Mouse (Mus musculus) cerebellum, adult 11 months (tissue): ENCODE measurements around the gene Cntln.

Experiments used
- DNase-seq: peaks from one replicate; pipeline ENCODE4 v3.0.0; 2022

The Cntln gene

DNA sequence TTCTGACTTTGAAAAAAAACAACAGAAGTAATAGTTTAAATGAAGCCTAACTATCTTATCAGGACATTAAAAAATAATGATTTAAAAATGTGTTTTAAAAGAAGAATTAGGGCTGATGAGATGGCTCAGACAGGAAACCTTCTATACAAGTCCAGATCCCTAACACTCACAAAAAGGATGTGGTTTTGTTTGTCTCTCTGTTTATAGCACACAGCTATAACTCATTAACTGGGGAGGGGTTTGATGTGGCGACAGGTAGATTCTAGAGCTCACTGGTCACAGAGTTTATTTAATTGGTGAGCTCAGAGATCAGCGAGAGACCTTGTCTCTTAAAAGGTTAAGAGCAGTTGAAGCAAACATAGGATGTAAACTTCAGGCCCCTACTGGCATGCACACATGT, 175.5 kb downstream of the Cntln start:
- no peak for DNase-seq

DNA sequence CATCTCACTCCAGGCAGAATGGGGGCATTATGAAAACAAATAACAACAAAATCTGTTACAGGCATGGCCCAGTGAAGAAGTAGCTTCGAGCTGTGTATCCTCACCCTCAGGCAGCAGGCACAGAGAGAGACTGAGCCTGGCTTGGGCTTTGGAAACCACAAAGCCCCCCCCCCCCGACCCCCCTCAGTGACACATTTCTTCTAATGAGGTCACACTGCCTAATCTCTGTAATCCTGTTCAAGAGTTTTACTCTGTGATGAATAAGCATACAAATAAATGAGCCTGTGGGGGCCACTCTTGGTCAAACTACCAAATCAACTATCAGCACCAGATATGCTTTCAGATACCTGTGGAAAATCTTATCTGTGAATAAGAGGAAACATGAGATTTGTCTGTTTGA, 177.6 kb downstream of the Cntln start:
- no peak for DNase-seq

DNA sequence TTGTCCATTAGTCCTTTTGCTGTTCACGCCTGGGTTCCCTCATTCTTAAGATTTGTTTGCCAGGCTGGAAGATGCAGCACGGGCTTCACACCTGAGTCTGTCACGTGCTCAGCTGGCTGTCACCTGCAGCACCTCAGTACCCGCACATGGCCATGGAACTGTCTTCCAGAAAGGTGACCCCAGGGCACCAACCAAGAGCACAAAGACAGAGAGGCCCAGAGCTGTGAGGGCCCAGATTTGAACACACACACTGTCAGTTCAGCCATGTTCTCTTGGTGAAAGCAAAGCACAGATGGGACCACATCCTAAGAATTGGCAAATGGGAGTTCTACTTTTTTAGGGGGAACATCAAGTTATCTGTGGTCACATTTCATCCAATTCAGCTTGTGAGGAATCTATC, 211.9 kb downstream of the Cntln start:
- no peak for DNase-seq

DNA sequence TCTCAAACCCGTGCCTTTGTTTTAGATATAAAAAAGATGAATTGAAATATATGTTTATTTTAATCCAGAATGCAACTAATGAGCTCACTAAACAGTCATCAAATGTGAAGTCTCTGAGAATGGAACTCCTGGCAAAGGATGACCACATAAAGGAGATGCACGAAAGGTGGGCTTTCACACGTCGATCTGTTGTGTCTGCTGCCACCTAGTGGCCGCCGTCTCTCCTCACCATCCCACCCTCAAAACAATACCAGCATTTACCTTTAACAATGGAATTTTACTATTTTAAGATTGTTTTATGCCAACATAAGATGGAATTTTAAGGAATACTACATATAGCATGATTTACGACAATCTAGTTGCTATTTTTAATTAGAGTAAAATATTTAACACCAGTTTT, 212.6 kb downstream of the Cntln start:
- DNase-seq: peak; percentile 28

DNA sequence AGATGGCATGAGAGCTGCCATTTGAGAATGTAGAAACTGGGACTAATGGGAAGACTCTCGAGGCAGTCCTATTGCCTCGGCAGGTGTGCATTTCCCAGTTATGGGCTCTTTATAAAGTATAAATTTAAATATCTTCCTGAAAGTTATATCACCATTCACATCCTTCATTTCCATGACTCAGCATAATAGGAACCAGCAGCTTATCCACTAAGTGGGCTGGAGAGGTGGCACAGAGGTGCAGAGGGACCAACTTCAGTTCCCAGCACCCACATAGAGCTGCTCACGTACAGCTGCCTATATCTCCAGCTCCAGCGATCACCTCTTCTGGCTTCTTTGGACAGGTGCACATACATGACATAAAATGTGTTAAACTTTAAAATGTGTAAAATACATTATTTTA, 218.1 kb downstream of the Cntln start:
- no peak for DNase-seq

DNA sequence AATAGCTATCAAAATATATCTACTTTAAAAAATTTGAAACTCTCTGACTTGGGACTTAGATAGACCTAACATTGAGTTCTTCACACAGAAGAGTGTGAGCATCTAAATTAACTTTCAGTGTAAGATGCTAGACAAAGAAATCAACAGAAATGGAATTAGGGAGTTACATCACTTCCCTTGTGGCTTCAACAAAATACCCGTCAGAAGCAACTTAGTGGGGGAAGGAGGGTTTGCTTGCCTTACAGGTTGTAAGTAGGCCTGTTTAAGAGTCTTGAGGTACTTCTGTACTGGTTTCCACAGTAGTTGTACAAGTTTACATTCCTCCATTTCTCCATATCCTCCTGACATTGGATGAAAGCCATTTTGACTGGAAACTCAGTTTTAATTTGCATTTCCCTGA, 222.3 kb downstream of the Cntln start:
- DNase-seq: no peak

DNA sequence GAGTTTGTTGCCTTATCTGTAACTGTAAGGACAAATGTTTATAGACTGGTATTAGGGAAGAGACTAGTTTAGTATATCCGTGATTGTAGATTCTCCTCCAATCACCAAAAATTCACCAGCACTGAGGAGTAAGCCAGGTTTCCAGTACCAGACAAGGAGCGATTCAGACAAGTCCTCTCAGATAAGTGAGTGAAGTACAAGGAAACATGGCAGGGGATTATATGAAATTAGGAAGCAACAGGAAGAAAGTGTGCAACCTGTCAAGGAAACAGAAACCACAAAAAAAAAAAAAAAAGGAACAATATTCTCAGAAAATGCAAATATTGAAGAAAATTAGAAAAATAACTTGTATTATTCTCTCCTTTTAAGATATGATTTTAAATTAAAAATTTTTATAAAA, 222.9 kb downstream of the Cntln start:
- no peak for DNase-seq

DNA sequence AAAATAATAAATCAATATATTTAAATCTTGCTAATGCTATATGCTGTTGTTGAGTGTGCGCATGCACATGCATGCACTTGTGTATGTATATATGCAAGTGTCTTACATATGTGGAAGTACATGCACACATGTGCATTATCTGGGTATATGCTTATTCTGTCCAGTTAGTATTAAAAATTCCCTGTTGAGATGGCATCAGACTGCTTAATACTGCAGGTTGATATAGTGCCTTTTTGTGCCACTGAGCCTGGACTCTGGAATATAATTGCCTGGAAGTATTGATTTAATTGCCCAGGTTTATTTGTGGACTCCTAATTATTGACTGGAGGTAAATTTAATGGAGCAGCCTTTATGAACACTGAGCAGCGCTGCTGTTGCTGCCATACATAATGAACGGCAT, 236.2 kb downstream of the Cntln start:
- no peak for DNase-seq

DNA sequence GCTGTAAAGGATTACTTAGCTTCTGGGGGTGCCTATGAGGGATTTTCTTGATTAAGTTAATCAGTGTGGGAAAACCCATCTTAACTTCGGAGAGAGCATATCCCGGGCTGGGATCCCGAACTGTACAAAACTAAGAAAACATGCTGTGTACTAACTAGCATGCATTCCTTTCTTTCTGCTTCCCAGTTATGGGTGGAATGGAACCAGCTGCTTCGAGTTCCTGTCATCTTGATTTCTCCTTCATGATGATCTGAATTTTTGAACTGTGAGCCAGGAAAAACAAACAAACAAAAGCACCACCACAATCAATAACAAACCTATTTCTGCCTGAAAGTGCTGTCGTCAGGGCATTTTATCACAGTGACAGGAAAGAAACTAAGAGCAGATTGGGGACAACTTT, 265.6 kb downstream of the Cntln start:
- no peak for DNase-seq

DNA sequence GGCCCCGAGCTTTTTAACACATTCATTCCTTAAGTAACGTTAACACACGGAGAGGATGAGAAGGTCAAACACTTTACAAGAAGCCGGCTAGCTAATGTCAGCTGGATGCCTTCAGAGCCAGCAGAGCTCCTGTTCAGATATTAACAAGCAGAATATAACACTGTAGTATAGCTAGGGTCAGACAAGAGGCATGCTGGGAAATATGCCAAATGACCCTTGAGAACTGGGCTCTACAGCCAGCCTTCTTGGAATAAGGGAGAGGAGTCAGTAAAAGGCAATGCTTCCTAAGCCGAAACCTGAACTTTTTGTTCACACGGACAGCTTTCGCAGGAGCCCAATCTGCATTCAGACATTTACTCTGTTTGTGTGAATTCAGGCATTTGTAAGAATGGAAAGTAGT, 267.8 kb downstream of the Cntln start:
- DNase-seq: no peak

DNA sequence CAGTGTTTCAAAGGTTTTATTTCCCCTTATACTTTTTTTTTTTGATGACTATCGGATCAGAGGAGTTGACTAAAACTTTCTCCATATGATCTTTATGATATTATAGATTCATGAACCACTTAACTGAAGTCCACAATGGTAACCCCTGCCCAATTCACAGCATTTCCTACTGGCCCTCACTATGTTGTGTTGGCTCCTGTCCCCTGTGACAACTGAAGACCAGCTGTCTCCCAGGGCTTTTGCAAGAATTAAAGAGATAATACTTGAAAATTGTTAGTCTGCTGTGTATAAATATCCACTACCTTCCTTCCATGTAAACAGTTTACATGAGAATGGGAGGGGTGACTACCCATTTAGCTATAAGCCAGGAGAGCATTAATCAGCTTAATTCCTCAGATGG, 270.3 kb downstream of the Cntln start:
- DNase-seq: no peak

DNA sequence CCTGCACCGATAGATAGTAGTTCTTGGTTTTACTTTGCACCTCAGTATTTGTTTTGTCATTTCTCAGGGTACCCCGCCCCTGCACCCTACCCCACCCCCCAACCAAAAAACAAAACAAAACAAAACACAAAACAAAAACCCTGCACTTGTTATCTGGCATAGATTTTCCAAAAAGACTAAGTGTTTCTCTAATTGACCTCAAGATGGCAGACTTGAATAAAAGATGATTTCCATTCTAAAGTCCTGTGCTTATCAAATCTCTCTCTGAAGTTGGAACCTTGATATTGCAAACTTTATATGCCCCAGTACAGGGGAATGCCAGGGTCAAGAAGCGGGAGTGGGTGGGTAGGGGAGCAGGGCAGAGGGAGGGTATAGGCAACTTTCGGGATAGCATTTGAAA, 277.0 kb downstream of the Cntln start:
- DNase-seq: no peak

DNA sequence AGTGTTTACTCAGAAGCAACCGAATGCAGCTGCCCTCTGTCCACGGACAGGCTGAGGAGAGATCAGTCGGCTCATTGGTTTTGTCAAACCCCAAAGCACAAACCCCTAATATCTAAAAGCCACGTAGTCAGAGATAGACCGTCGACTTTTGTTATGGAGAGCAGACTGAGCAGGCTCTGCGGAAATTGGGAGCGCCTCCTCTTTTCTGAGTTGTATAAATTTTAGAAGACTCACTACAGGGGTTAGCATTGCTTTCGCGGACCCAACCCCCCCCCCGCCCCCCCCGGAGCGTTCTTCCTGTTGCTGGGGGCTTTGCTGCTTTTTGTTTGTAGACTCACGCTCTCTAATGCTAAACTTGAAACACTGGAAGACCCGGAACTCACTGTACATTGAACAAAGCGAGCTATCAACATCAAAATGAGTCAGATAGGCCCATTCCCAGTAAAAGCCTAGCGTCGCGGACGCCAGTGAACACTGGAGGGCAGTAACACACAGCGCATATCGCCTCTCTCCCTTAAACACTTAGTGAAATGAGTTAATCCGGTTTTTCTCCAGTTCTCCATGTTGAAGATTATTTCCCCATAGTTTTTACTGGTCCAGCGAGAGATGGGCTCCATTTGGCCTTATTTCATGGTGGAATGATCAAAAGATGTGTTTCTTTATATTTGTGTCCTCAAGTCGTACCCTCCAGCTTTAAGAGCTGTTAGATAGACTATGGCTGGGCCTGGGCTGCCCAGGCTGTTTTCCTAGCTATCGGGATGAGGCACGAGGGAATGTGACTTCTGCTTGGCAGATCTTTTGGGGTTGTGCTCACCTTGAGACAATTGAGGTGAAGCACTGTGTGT, 278.6 kb downstream of the Cntln start:
- DNase-seq: peak; percentile 69

DNA sequence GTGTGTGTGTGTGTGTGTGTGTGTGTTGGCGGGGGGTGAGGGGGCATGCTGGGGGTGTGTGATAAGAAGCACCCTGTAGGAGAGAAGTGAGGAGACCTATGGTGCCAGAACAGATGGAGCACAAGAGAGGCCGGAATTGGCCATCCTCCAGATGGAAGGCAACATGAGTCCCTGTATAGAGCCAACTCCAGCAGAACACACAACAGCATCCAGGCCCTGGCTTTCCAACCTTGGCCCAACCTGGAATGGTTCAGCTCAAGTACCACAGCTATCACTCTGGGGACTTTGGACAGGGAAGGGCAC, 279.2 kb downstream of the Cntln start:
- peak; percentile 87 for DNase-seq

DNA sequence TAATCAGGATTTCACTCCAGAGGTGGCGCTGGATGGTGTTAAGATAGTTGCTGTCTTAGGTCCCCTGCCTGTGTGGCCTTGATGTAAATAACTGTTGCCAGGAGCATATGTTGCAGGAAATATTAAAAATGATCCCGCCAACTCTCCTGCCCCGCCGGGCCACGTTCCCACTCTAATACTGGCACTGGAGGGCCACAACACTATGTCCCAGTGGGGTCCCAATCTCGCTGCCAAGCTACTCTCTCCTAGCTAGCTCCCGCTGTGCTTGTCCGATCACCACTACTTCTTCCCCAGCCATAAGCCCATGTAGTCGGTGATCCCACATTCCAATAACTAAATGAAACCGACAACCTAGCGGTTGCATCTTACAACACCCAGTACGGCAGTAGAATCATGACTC, 283.9 kb downstream of the Cntln start:
- DNase-seq: peak; percentile 79

DNA sequence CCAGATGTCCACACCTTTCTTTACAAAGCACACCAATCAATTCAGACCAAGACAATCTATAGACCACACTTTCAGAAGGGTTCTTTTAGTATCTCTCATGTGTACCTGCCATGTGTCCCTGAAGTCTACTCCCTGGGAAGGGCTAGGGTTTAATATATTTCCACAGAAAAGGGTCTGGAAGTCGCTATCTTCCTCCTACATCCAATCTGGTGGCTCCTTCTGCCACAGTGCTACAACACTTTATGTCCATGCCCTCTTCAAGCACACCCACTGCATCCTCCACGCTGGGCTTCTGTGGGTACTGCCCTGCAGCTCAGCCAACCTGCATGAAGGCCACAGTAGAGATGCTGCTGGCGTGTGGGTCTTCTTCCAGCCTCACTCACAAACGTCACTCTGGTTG, 291.4 kb downstream of the Cntln start:
- DNase-seq: no peak

DNA sequence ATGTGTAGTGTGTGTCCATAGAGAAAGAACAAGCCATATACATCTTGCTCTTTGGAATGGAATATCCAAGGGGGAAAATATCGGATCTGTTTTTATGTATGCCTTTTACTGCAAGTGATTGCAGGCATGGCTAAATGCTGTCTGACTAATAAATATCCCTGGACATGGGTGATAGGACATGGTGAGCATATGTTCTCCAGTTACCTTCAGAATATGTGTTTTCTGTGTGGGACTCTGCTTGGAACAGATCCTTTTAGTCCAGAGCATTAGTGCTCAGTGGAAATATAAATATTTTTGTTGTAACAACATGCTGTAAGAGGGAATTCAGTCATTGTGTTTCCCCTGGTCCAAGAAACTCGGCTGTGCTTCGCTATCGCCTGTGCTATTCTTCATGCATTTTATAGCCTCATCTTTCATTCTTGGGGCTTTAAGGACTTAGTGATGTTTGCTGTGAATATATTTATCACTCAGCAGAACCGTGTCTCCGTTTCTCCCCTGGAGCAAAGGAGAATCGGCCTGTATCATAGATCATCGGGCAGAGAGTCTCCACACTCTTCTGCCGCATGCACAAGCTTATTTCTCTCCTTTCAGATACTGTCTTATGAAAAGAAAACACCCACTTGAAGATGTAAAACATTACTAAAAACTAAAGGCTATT, 294.4 kb downstream of the Cntln start:
- DNase-seq: no peak
